Mouse (Mus musculus): ENCODE measurements at regions not wholly inside any gene's neighbourhood (a gene's known extent, or its start where the extent isn't known, plus 50 kb on each side); places are given as distances from the start of the nearest gene placed in this dataset.

DNA sequence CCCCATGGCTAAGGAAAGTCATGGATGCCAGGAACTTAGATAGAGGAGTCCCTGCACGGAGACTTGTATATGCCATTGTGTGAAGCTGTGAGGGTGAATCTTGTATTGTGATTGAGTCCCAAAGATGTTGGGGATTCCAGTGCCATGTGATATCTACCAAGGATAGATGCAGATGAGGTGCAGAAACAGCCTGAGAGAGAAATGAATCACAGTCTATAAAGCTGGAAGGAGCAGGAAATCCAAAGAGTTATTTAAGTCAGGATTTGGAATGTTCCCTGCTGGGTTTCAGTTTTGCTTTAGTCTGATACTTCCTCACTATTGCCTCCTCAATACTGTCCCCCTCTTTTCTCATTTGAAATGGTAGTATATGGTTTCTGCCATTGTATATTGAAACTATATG, 186.8 kb downstream of the Plod2 start:
- TF ChIP-seq CTCF (IDR thresholded peaks at IDR 0.05; ENCODE audit: control insufficient read depth, insufficient read depth, insufficient replicate concordance, low read depth, low read length) (no peak), POLR2A (IDR thresholded peaks at IDR 0.05; ENCODE audit: control insufficient read depth, low read depth, low read length) (no peak)

Data from testis, adult 2 months (tissue).